Mouse (Mus musculus): ENCODE measurements around the gene Focad. TPM values are rescaled to one million over a fixed set of nuclear protein-coding genes. Genes with fewer than 3 reads are reported as not detected.

The Focad gene
- total RNA-seq, 1 experiment = 14.7 TPM

DNA sequence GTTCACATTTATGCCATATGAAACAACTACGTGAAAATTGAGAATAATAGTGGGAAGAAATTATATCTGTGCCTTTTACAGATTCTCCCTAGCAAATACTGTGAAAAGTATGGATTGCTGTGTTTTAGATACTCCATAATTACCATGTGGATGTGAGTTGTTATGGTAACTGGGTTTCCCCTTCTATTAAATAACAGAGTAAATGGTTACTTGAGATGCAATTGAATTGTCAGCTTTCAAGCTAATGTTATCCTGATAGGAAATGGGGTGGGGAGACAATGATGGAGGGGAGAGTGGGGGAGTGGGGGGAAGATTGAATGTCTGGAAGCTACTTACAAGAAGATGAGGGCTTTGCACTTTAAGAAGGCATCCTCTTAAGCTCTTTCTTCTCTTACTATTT lies 225.6 kb downstream of the Focad start:
- TF ChIP-seq CHD2 (IDR thresholded peaks at IDR 0.05; ENCODE audit: low read depth, low read length) = no peak
- TF ChIP-seq MAFK (IDR thresholded peaks at IDR 0.05; ENCODE audit: insufficient read depth, low read depth, low read length) = no peak
- no peak for TF ChIP-seq HCFC1 (IDR thresholded peaks at IDR 0.05; ENCODE audit: borderline replicate concordance, insufficient read depth, low read length)
- TF ChIP-seq ZNF384 (IDR thresholded peaks at IDR 0.05; ENCODE audit: low read depth, low read length) = no peak
- no peak for DNase-seq (ENCODE audit: low read depth, low spot score)
- in situ Hi-C loops (cut with MboI; ENCODE audit: low sequenced_read_pairs in 2 of 2, unreplicated experiment in 2 of 2) = no loop called here
- no peak overlapping the region for H3K9ac ChIP-seq (ENCODE audit: insufficient read depth, low read depth, low read length, poor library complexity, severe bottlenecking)
- H3K36me3 ChIP-seq (ENCODE audit: control insufficient read depth, insufficient read depth, low read length, poor library complexity, severe bottlenecking) = no peaks in the 10 kb centered on the region
- no peaks in the 10 kb centered on the region for H3K4me1 ChIP-seq (ENCODE audit: control insufficient read depth in 2 of 2, insufficient read depth in 2 of 2, low read length in 2 of 2, poor library complexity in 1 of 2)
- no peak overlapping the region for H3K27ac ChIP-seq (ENCODE audit: insufficient read depth, low read depth, low read length, poor library complexity, severe bottlenecking)
- no peaks in the 10 kb centered on the region for H3K9me3 ChIP-seq (ENCODE audit: control insufficient read depth, insufficient read depth, low read depth, low read length)
- H3K4me3 ChIP-seq (ENCODE audit: insufficient read depth in 1 of 2, low read depth in 1 of 2, low read length in 2 of 2, poor library complexity in 1 of 2, severe bottlenecking in 1 of 2) = no peak overlapping the region

DNA sequence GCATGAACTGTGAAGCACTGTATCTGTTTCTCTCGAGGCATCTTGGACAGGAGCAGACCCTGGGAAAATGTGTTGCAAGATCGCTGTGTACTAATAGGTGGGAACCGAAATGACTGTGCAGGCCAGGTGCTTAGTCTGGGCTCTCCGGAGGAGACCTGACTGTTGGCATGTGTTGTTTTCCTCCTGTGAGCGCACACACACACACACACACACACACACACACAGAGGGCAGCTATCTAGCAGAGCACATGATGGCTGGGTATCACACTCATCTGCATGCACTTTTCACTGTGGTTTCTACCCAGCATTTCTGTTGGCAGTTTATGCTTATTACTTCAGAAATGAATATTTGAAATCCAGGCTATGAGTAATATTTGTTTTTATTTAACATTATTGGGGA lies 231.0 kb downstream of the Focad start:
- in situ Hi-C loops (cut with MboI; ENCODE audit: low sequenced_read_pairs in 2 of 2, unreplicated experiment in 2 of 2) = loop anchor here in 1 of 2 experiments (25.0 kb wide), 1 partner anchor 963 kb away; no protein-coding TSS in a partner anchor
- Histone ChIP-seq H3K27ac (ENCODE audit: insufficient read depth, low read depth, low read length, poor library complexity, severe bottlenecking) (no peak overlapping the region), H3K4me1 (ENCODE audit: control insufficient read depth in 2 of 2, insufficient read depth in 2 of 2, low read length in 2 of 2, poor library complexity in 1 of 2) (no peaks in the 10 kb centered on the region), H3K4me3 (ENCODE audit: insufficient read depth in 1 of 2, low read depth in 1 of 2, low read length in 2 of 2, poor library complexity in 1 of 2, severe bottlenecking in 1 of 2) (no peak overlapping the region), H3K9ac (ENCODE audit: insufficient read depth, low read depth, low read length, poor library complexity, severe bottlenecking) (no peak overlapping the region), H3K36me3 (ENCODE audit: control insufficient read depth, insufficient read depth, low read length, poor library complexity, severe bottlenecking) (no peaks in the 10 kb centered on the region; the same call in 1 of the 2 replicates), H3K9me3 (ENCODE audit: control insufficient read depth, insufficient read depth, low read depth, low read length) (no peaks in the 10 kb centered on the region)
- TF ChIP-seq ZNF384 (IDR thresholded peaks at IDR 0.05; ENCODE audit: low read depth, low read length) (no peak), HCFC1 (IDR thresholded peaks at IDR 0.05; ENCODE audit: borderline replicate concordance, insufficient read depth, low read length) (no peak), ZC3H11A (IDR thresholded peaks at IDR 0.05; ENCODE audit: borderline replicate concordance, low read depth, low read length) (no peak), MAFK (IDR thresholded peaks at IDR 0.05; ENCODE audit: insufficient read depth, low read depth, low read length) (no peak), CHD2 (IDR thresholded peaks at IDR 0.05; ENCODE audit: low read depth, low read length) (no peak)
- no peak for DNase-seq (ENCODE audit: low read depth, low spot score)

DNA sequence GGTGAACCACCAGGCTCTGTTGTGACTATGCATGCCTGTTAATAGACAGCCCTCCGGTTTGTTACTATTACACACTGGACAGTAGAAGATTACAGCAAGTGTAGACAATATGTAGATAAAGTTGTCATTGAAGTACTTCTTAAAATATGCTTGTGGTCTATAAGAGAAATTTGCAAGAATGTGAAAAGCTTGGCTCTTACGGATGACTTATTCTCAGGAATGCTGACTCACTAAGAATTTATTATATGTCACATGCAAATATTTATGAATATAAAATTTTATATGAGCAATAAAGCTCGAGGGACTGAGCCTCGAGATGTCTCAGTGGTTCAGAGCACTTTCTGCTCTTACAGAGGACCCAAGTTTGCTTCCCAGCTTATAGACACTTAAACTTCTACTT lies 240.1 kb downstream of the Focad start:
- in situ Hi-C loops (cut with MboI; ENCODE audit: low sequenced_read_pairs in 2 of 2, unreplicated experiment in 2 of 2) = loop anchor here in 1 of 2 experiments (25.0 kb wide), 1 partner anchor 972 kb away; no protein-coding TSS in a partner anchor
- Histone ChIP-seq H3K9ac (ENCODE audit: insufficient read depth, low read depth, low read length, poor library complexity, severe bottlenecking) (no peak overlapping the region), H3K36me3 (ENCODE audit: control insufficient read depth, insufficient read depth, low read length, poor library complexity, severe bottlenecking) (no peaks in the 10 kb centered on the region), H3K4me1 (ENCODE audit: control insufficient read depth in 2 of 2, insufficient read depth in 2 of 2, low read length in 2 of 2, poor library complexity in 1 of 2) (no peaks in the 10 kb centered on the region), H3K27ac (ENCODE audit: insufficient read depth, low read depth, low read length, poor library complexity, severe bottlenecking) (no peak overlapping the region), H3K9me3 (ENCODE audit: control insufficient read depth, insufficient read depth, low read depth, low read length) (no peaks in the 10 kb centered on the region), H3K4me3 (ENCODE audit: insufficient read depth in 1 of 2, low read depth in 1 of 2, low read length in 2 of 2, poor library complexity in 1 of 2, severe bottlenecking in 1 of 2) (no peak overlapping the region)
- no peak for DNase-seq (ENCODE audit: low read depth, low spot score)
- TF ChIP-seq HCFC1 (IDR thresholded peaks at IDR 0.05; ENCODE audit: borderline replicate concordance, insufficient read depth, low read length) (no peak), MAFK (IDR thresholded peaks at IDR 0.05; ENCODE audit: insufficient read depth, low read depth, low read length) (no peak), ZC3H11A (IDR thresholded peaks at IDR 0.05; ENCODE audit: borderline replicate concordance, low read depth, low read length) (no peak), ZNF384 (IDR thresholded peaks at IDR 0.05; ENCODE audit: low read depth, low read length) (no peak)

DNA sequence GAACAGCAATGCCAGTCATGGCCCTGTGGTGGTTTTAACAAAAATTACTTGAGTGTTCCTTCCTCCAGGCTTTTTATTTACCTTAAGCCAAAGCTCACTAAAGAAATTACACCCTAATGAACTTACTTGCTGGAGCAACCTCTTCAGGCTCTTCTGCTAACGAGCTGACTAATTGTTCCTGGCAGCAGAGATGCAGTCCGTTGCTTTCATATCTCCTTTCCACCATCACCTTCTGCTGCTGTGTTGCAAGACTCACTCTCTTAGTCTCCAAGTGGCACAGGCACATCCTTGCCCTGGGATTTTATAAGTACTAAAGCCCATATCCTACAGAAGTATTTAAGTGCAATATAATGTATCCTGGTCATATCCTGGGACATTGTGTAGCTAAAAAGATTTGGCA lies 242.3 kb downstream of the Focad start:
- Histone ChIP-seq H3K27ac (ENCODE audit: insufficient read depth, low read depth, low read length, poor library complexity, severe bottlenecking) (no peak overlapping the region), H3K9ac (ENCODE audit: insufficient read depth, low read depth, low read length, poor library complexity, severe bottlenecking) (no peak overlapping the region), H3K4me1 (ENCODE audit: control insufficient read depth in 2 of 2, insufficient read depth in 2 of 2, low read length in 2 of 2, poor library complexity in 1 of 2) (no peaks in the 10 kb centered on the region), H3K36me3 (ENCODE audit: control insufficient read depth, insufficient read depth, low read length, poor library complexity, severe bottlenecking) (no peaks in the 10 kb centered on the region), H3K4me3 (ENCODE audit: insufficient read depth in 1 of 2, low read depth in 1 of 2, low read length in 2 of 2, poor library complexity in 1 of 2, severe bottlenecking in 1 of 2) (no peak overlapping the region), H3K9me3 (ENCODE audit: control insufficient read depth, insufficient read depth, low read depth, low read length) (no peaks in the 10 kb centered on the region)
- in situ Hi-C loops (cut with MboI; ENCODE audit: low sequenced_read_pairs in 2 of 2, unreplicated experiment in 2 of 2) = loop anchor here in 1 of 2 experiments (25.0 kb wide), 1 partner anchor 974 kb away; no protein-coding TSS in a partner anchor
- TF ChIP-seq HCFC1 (IDR thresholded peaks at IDR 0.05; ENCODE audit: borderline replicate concordance, insufficient read depth, low read length) = no peak
- no peak for TF ChIP-seq ZNF384 (IDR thresholded peaks at IDR 0.05; ENCODE audit: low read depth, low read length)
- TF ChIP-seq CHD2 (IDR thresholded peaks at IDR 0.05; ENCODE audit: low read depth, low read length) = no peak
- no peak for TF ChIP-seq ZC3H11A (IDR thresholded peaks at IDR 0.05; ENCODE audit: borderline replicate concordance, low read depth, low read length)
- TF ChIP-seq MAFK (IDR thresholded peaks at IDR 0.05; ENCODE audit: insufficient read depth, low read depth, low read length) = no peak
- no peak for DNase-seq (ENCODE audit: low read depth, low spot score)

DNA sequence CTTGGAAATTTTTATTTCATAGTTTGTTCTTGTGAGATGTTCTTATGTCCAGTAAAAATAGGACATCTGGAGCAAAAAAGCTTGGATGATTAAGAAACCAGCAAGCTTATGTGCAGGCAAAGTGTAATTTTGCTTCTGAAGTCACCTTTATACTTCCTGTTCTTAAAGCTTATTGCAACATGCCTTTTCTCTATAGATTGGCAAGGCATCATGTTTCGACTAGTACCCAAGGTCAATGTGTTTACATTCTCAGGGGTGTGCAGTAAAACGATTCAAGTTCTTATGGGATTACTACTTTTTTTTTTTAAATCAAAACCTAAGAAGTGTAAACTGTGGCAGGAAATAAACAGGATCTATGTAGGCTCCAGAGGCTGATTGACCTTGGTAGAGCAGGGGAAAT lies 242.9 kb downstream of the Focad start:
- DNase-seq (ENCODE audit: low read depth, low spot score) = no peak
- TF ChIP-seq HCFC1 (IDR thresholded peaks at IDR 0.05; ENCODE audit: borderline replicate concordance, insufficient read depth, low read length) (no peak), ZC3H11A (IDR thresholded peaks at IDR 0.05; ENCODE audit: borderline replicate concordance, low read depth, low read length) (no peak), ZNF384 (IDR thresholded peaks at IDR 0.05; ENCODE audit: low read depth, low read length) (no peak), MAFK (IDR thresholded peaks at IDR 0.05; ENCODE audit: insufficient read depth, low read depth, low read length) (no peak), CHD2 (IDR thresholded peaks at IDR 0.05; ENCODE audit: low read depth, low read length) (no peak)
- H3K9me3 ChIP-seq (ENCODE audit: control insufficient read depth, insufficient read depth, low read depth, low read length) = no peaks in the 10 kb centered on the region
- H3K9ac ChIP-seq (ENCODE audit: insufficient read depth, low read depth, low read length, poor library complexity, severe bottlenecking) = no peak overlapping the region
- H3K27ac ChIP-seq (ENCODE audit: insufficient read depth, low read depth, low read length, poor library complexity, severe bottlenecking) = no peak overlapping the region
- H3K4me1 ChIP-seq (ENCODE audit: control insufficient read depth in 2 of 2, insufficient read depth in 2 of 2, low read length in 2 of 2, poor library complexity in 1 of 2) = no peaks in the 10 kb centered on the region
- H3K4me3 ChIP-seq (ENCODE audit: insufficient read depth in 1 of 2, low read depth in 1 of 2, low read length in 2 of 2, poor library complexity in 1 of 2, severe bottlenecking in 1 of 2) = no peak overlapping the region
- H3K36me3 ChIP-seq (ENCODE audit: control insufficient read depth, insufficient read depth, low read length, poor library complexity, severe bottlenecking) = no peaks in the 10 kb centered on the region
- in situ Hi-C loops (cut with MboI; ENCODE audit: low sequenced_read_pairs in 2 of 2, unreplicated experiment in 2 of 2) = loop anchor here in 1 of 2 experiments (25.0 kb wide), 1 partner anchor 975 kb away; no protein-coding TSS in a partner anchor
